Mouse (Mus musculus) small intestine, adult 2 months (tissue): ENCODE results near the gene Dnajc9.
A peak's percentile ranks its signal among the peaks of the same experiment; 100 is the strongest.

Experiments used
- CTCF ChIP-seq: fragments of 200-500 bp; IDR thresholded peaks from 2 replicates; pipeline ENCODE4 v1.5.1; 2012; ENCODE audit warnings: low read depth, mild to moderate bottlenecking, control low read depth, inconsistent platforms, low read length, moderate library complexity, mixed read lengths; ENCODE audit not compliant: insufficient replicate concordance, insufficient read length; ENCODE audit errors: extremely low read depth
- POLR2A ChIP-seq: fragments of 200-500 bp; IDR thresholded peaks from 2 replicates; pipeline ENCODE4 v1.6.1; 2012; ENCODE audit warnings: low read depth, mild to moderate bottlenecking, control low read depth, inconsistent platforms, low read length, moderate library complexity

DNA sequence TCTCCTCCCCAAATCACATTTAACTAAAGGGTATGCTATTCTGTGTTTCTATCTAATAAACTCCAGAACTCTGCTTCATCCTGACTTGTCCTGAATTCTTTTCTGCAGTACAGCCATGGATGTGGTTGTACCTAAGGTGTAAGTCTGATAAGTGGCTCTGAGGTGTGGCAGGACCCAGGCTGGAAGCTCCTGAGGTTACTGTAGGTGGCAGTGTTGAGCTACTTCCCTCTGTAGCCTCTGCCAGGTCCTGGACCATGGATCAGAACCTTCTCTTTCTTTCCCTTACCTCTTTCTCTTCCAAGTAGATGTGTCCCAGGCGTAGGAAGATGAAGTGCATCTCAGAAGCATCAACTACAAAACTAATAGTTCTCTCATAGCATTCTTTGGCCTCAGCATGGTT, 11.4 kb upstream of the Dnajc9 start:
- TF ChIP-seq CTCF, result peak; percentile 56; the same call in 1 of the 2 replicates
- TF ChIP-seq POLR2A, result no peak
